Mouse (Mus musculus): ENCODE results near the gene Grid1.

Grid1 gene

GRCm38 (mm10) chr14:35541254-35541991 is 721.5 kb downstream of the Grid1 start:
- DNase-seq = no peak

GRCm38 (mm10) chr14:35541992-35542380 is 722.1 kb downstream of the Grid1 start:
- DNase-seq = no peak

- DNase-seq = no peak
These were observed 734.4 kb downstream of the Grid1 start for GRCm38 (mm10) chr14:35554288-35554687.

GRCm38 (mm10) chr14:35561244-35561893 is 741.5 kb downstream of the Grid1 start:
- no peak for DNase-seq

GRCm38 (mm10) chr14:35572991-35573502 is 753.1 kb downstream of the Grid1 start:
- no peak for DNase-seq

- no peak for DNase-seq
These were observed 754.6 kb downstream of the Grid1 start for GRCm38 (mm10) chr14:35574489-35574888.

GRCm38 (mm10) chr14:35575285-35575684 is 755.4 kb downstream of the Grid1 start:
- no peak for DNase-seq

- no peak for DNase-seq
These were observed 805.8 kb downstream of the Grid1 start for GRCm38 (mm10) chr14:35625749-35626148.
